Mouse (Mus musculus) myocyte (in vitro differentiated cells): ENCODE results near the gene P4ha1. TPM values are rescaled to one million over a fixed set of nuclear protein-coding genes. Genes with fewer than 3 reads are reported as not detected.

ENCODE experiments used
- H3K27me3 ChIP-seq: one replicate; pipeline ENCODE4 v1.6.1; 2011; ENCODE audit not compliant: control insufficient read depth, insufficient read depth, insufficient read length
- H3K36me3 ChIP-seq: one replicate; pipeline ENCODE4 v1.6.1; 2011; ENCODE audit not compliant: control insufficient read depth, insufficient read depth
- H3K4me2 ChIP-seq: one replicate; pipeline ENCODE4 v1.6.1; 2011; ENCODE audit warnings: low read depth, control low read depth
- H3K4me3 ChIP-seq: one replicate; pipeline ENCODE4 v1.5.1; 2011; ENCODE audit warnings: mild to moderate bottlenecking, control low read depth, moderate library complexity
- H3K79me2 ChIP-seq: one replicate; pipeline ENCODE4 v1.6.1; 2011; ENCODE audit not compliant: control insufficient read depth, insufficient read depth
- H3ac ChIP-seq: one replicate; pipeline ENCODE4 v1.6.1; 2011; ENCODE audit not compliant: control insufficient read depth, insufficient read length
- CEBPB ChIP-seq: IDR thresholded peaks from 2 replicates; pipeline ENCODE4 v1.6.1; 2011; ENCODE audit warnings: mild to moderate bottlenecking, moderate library complexity; ENCODE audit not compliant: poor library complexity, insufficient read depth, severe bottlenecking
- E2F4 ChIP-seq: IDR thresholded peaks from one replicate; pipeline ENCODE4 v1.6.1; 2011; ENCODE audit warnings: mild to moderate bottlenecking, control low read depth, moderate library complexity; ENCODE audit not compliant: insufficient read depth
- MAX ChIP-seq: IDR thresholded peaks from one replicate; pipeline ENCODE4 v1.6.1; 2011; ENCODE audit warnings: low read depth, mild to moderate bottlenecking, control low read depth
- MYOD1 ChIP-seq, 3 experiments: IDR thresholded peaks; one replicate each; pipeline ENCODE4 v1.6.1; 2011; ENCODE audit warnings: control low read depth in 2 of 3, low read depth in 2 of 3, mild to moderate bottlenecking in 2 of 3, moderate library complexity in 1 of 3; ENCODE audit not compliant: insufficient read length in 2 of 3, control insufficient read depth in 1 of 3
- MYOG ChIP-seq, 3 experiments: IDR thresholded peaks; one replicate each; pipeline ENCODE4 v1.6.1; 2011; ENCODE audit warnings: control low read depth in 2 of 3, low read depth in 2 of 3, mild to moderate bottlenecking in 2 of 3; ENCODE audit not compliant: insufficient read length in 2 of 3, control insufficient read depth in 1 of 3, insufficient read depth in 1 of 3
- POLR2A ChIP-seq: IDR thresholded peaks from one replicate; pipeline ENCODE4 v1.6.1; 2011; ENCODE audit warnings: low read depth, mild to moderate bottlenecking, control low read depth, moderate library complexity; ENCODE audit not compliant: insufficient read length
- POLR2AphosphoS2 ChIP-seq: IDR thresholded peaks from one replicate; pipeline ENCODE4 v1.6.1; 2011; ENCODE audit warnings: low read depth, control low read depth; ENCODE audit not compliant: insufficient read length
- REST ChIP-seq: IDR thresholded peaks from one replicate; pipeline ENCODE4 v1.6.1; 2011; ENCODE audit warnings: mild to moderate bottlenecking, control low read depth, moderate library complexity; ENCODE audit not compliant: insufficient read depth, insufficient read length
- SRF ChIP-seq: IDR thresholded peaks from one replicate; pipeline ENCODE4 v1.6.1; 2011; ENCODE audit warnings: low read depth; ENCODE audit not compliant: control insufficient read depth, insufficient read length
- TCF12 ChIP-seq: IDR thresholded peaks from one replicate; pipeline ENCODE4 v1.6.1; 2011; ENCODE audit warnings: mild to moderate bottlenecking, control low read depth; ENCODE audit not compliant: poor library complexity, insufficient read depth, severe bottlenecking
- TCF3 ChIP-seq: IDR thresholded peaks from one replicate; pipeline ENCODE4 v1.6.1; 2011; ENCODE audit warnings: low read depth, control low read depth; ENCODE audit not compliant: insufficient read length
- USF1 ChIP-seq: IDR thresholded peaks from one replicate; pipeline ENCODE4 v1.6.1; 2011; ENCODE audit warnings: low read depth, mild to moderate bottlenecking, control low read depth, moderate library complexity
- polyA plus RNA-seq: library from polyadenylated mRNA; unstranded; fragments of >200 nt; fragmentation: generic; extraction: Trizol; gene quantifications from one replicate; pipeline ENCODE4 v1.2.1, GENCODE M21; 2012; ENCODE audit warnings: missing spikeins

P4ha1 gene
- polyA plus RNA-seq: 107 TPM

DNA sequence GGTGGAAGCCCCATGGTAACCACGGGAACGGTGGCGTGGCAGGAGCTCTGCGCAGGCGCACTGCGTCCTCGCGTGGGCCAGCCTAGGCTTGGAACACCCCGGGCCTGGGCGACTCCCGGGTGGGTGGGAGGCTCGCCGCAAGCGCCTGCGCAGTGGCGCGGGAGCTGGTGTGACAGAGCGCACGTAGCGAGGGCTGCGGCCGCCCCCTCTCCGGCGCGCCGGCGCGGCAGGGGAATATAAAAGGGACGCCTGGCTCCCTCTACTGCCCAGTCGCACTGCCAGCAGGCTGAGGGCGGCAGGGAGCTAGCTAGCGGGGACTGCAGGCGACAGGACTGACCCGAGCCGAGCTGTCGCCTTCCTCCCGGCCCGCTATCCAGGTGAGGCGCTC, at the start of gene P4ha1:
Gene P4ha1, plus strand, starts transcription at position 197 of the 388 bp plus-strand sequence.
- H3K27me3 ChIP-seq: no peaks in the 10 kb centered on the region
- peak within 1 kb of the TSS; percentile 86 for H3K4me3 ChIP-seq
- H3K79me2 ChIP-seq: peaks cover 44% of the 10 kb centered on the region
- TF ChIP-seq CEBPB: no peak
- TF ChIP-seq MAX: no peak
- TF ChIP-seq TCF3: no peak
- peak; percentile 6 for TF ChIP-seq E2F4
- peak; percentile 13 for TF ChIP-seq SRF
- TF ChIP-seq TCF12: no peak
- no peak for TF ChIP-seq MYOD1 (IDR thresholded peaks at IDR 0.05; ENCODE audit: control insufficient read depth in 1 of 3, insufficient read length in 2 of 3, low read depth in 2 of 3)
- TF ChIP-seq POLR2AphosphoS2: peak; percentile 100
- no peak for TF ChIP-seq USF1
- TF ChIP-seq REST: peak; percentile 55
- TF ChIP-seq POLR2A: peak; percentile 99
- peak in 1 of 3 experiments; percentile 43 for TF ChIP-seq MYOG (IDR thresholded peaks at IDR 0.05; ENCODE audit: control insufficient read depth in 1 of 3, insufficient read depth in 1 of 3, insufficient read length in 2 of 3, low read depth in 2 of 3)
- H3K36me3 ChIP-seq: no peaks in the 10 kb centered on the region
- peak within 1 kb of the TSS; percentile 82 for H3ac ChIP-seq
- peak within 1 kb of the TSS; percentile 98 for H3K4me2 ChIP-seq

- no peak overlapping the region for H3K4me2 ChIP-seq
- TF ChIP-seq SRF: no peak
- TF ChIP-seq REST: no peak
- no peak for TF ChIP-seq TCF12
- TF ChIP-seq MYOG (IDR thresholded peaks at IDR 0.05; ENCODE audit: control insufficient read depth in 1 of 3, insufficient read depth in 1 of 3, insufficient read length in 2 of 3, low read depth in 2 of 3): no peak
- no peak for TF ChIP-seq MAX
- no peak for TF ChIP-seq MYOD1 (IDR thresholded peaks at IDR 0.05; ENCODE audit: control insufficient read depth in 1 of 3, insufficient read length in 2 of 3, low read depth in 2 of 3)
- TF ChIP-seq CEBPB: no peak
- no peak for TF ChIP-seq E2F4
- no peak for TF ChIP-seq POLR2A
- TF ChIP-seq USF1: no peak
- no peak for TF ChIP-seq TCF3
- TF ChIP-seq POLR2AphosphoS2: no peak
- H3ac ChIP-seq: no peak overlapping the region
- H3K4me3 ChIP-seq: no peak overlapping the region
- no peaks in the 10 kb centered on the region for H3K27me3 ChIP-seq
- no peaks in the 10 kb centered on the region for H3K79me2 ChIP-seq
- H3K36me3 ChIP-seq: no peaks in the 10 kb centered on the region
Measured at GRCm38 (mm10) chr10:59275745-59276144, 47.4 kb upstream of the P4ha1 start.

DNA sequence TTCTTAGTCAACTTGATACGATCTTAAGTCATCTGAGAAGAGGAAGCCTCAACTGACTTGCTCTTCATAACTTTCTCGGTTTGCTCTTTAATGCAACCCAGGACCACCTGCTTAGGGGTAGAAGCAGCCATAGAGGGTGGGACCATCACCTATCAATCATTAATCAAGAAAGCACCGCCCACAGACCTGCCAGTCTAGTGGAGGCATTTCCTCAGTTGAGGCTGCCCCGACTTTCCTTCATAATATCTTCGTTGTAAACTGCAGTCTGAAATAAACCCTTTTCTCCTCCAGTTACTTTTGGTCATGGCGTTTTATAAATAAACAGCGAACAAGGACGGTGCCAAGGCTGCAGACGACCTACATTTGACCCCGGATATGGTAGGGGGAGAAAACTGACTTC, 46.0 kb upstream of the P4ha1 start:
- Histone ChIP-seq H3K4me2 (peak overlapping the region; percentile 19), H3ac (no peak overlapping the region), H3K79me2 (no peaks in the 10 kb centered on the region), H3K27me3 (no peaks in the 10 kb centered on the region), H3K36me3 (no peaks in the 10 kb centered on the region), H3K4me3 (no peak overlapping the region)
- TF ChIP-seq MYOD1 (IDR thresholded peaks at IDR 0.05; ENCODE audit: control insufficient read depth in 1 of 3, insufficient read length in 2 of 3, low read depth in 2 of 3) (no peak), TCF3 (no peak), SRF (no peak), TCF12 (no peak), POLR2A (no peak), CEBPB (no peak), MAX (no peak), MYOG (IDR thresholded peaks at IDR 0.05; ENCODE audit: control insufficient read depth in 1 of 3, insufficient read depth in 1 of 3, insufficient read length in 2 of 3, low read depth in 2 of 3) (no peak), REST (no peak), E2F4 (no peak), USF1 (no peak), POLR2AphosphoS2 (no peak)

DNA sequence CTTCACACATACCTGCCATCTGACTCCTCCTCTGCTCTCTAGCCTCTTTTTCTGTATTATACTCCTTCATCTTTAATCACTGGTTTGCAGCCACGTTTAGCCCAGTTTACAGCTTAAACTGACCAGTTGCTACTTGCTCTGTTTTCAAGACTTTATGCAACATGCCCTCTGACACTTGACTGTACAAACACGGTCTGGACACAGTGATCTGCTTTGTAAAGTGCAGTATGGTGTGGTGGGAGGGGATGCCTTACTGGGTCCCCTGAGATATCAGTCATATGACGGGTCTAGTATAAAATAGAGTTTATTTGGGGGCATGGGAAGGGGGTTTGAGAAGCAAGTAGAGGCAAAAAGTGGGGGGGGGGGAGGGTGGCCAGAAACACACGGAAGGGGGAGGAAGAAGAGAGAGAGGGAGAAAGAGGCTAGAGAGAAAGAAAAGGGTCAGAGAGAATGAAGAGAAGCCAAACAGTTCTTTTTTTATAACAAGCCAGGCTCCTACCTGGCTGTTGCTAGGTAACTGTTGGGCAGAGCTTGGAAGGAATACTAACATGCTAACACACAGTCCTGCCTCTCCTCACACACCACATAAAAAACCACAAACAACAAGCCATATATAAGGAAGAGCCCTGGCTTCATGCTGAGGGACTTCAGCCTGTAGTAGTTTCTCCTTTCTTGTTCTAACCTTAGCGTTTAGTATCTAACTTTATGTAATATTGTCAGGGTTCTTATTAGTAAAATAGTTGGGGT, 45.2 kb upstream of the P4ha1 start:
- H3K36me3 ChIP-seq: no peaks in the 10 kb centered on the region
- no peaks in the 10 kb centered on the region for H3K27me3 ChIP-seq
- H3K4me3 ChIP-seq: no peak overlapping the region
- TF ChIP-seq USF1 (no peak), CEBPB (no peak), E2F4 (no peak), POLR2AphosphoS2 (no peak), SRF (no peak), POLR2A (no peak), MAX (no peak), MYOG (IDR thresholded peaks at IDR 0.05; ENCODE audit: control insufficient read depth in 1 of 3, insufficient read depth in 1 of 3, insufficient read length in 2 of 3, low read depth in 2 of 3) (no peak), TCF12 (no peak), REST (no peak), MYOD1 (IDR thresholded peaks at IDR 0.05; ENCODE audit: control insufficient read depth in 1 of 3, insufficient read length in 2 of 3, low read depth in 2 of 3) (no peak), TCF3 (no peak)
- H3ac ChIP-seq: no peak overlapping the region
- H3K4me2 ChIP-seq: no peak overlapping the region
- H3K79me2 ChIP-seq: no peaks in the 10 kb centered on the region
